Mouse (Mus musculus) brown adipose tissue, adult 24 weeks (tissue): ENCODE measurements around the gene Rere. TPM values are rescaled to one million over a fixed set of nuclear protein-coding genes. Genes with fewer than 3 reads are reported as not detected.
A peak's percentile ranks its signal among the peaks of the same experiment; 100 is the strongest.

Experiments used
- H3K27ac ChIP-seq: fragments of 200-500 bp; replicated peaks from 2 replicates; pipeline ENCODE4 v1.5.1; 2012; ENCODE audit warnings: low read depth, mild to moderate bottlenecking, low read length
- H3K4me1 ChIP-seq: fragments of 200-500 bp; 2 replicates; pipeline ENCODE4 v1.6.1; 2012; ENCODE audit warnings: low read length, mixed read lengths; ENCODE audit not compliant: control insufficient read depth, insufficient read depth, insufficient read length
- H3K4me3 ChIP-seq: fragments of 200-500 bp; 2 replicates; pipeline ENCODE4 v1.5.1; 2012; ENCODE audit warnings: low read depth, mild to moderate bottlenecking, low read length, moderate library complexity; ENCODE audit not compliant: insufficient read depth
- polyA plus RNA-seq: library from polyadenylated mRNA; stranded (reverse); fragments of >200 nt; gene quantifications from 2 replicates; pipeline ENCODE4 v1.2.4, GENCODE M21; 2012; ENCODE audit not compliant: missing spikeins, insufficient read depth, insufficient read length

The Rere gene
- polyA plus RNA-seq, 1 experiment = 39.8 TPM

- peaks cover 8% of the 10 kb centered on the region; the same call in 1 of the 2 replicates for H3K4me1 ChIP-seq
- no peak overlapping the region for H3K4me3 ChIP-seq
- H3K27ac ChIP-seq = no peak overlapping the region
Observed at GRCm38 (mm10) chr4:150394091-150394490, 112.6 kb downstream of the Rere start.

GRCm38 (mm10) chr4:150396339-150396738 lies 114.9 kb downstream of the Rere start:
- no peak overlapping the region for H3K27ac ChIP-seq
- no peak overlapping the region for H3K4me3 ChIP-seq
- H3K4me1 ChIP-seq = peaks cover 16% of the 10 kb centered on the region; the same call in 1 of the 2 replicates

GRCm38 (mm10) chr4:150396826-150397620 lies 115.6 kb downstream of the Rere start:
- no peak overlapping the region for H3K4me3 ChIP-seq
- peaks cover 22% of the 10 kb centered on the region for H3K4me1 ChIP-seq

DNA sequence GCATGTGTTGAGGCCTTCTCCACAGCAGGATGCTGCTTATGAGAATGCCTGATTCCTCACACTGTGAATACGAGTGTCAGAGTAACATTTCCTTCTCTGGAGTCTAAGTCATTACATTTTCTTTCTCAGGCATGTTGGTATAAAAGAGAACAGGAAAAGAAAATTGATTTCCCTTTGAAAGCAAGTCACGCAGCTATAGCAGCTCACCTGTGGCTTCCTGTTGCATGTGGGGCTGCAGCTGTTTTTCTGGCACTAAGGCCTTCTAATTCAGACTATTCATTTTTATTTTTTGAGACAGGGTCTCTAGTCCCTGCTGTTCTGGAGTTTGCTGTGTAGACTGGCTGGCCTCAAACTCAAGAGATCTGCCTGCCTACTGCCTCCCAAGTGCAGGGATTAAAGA lies 117.6 kb downstream of the Rere start:
- Histone ChIP-seq H3K4me3 (no peak overlapping the region), H3K27ac (no peak overlapping the region), H3K4me1 (peaks cover 37% of the 10 kb centered on the region)

More at GRCm38 (mm10) chr4:150396826-150397620, 115.6 kb downstream of the Rere start:
- H3K27ac ChIP-seq = no peak overlapping the region

- H3K4me1 ChIP-seq = peaks cover 38% of the 10 kb centered on the region
- H3K27ac ChIP-seq = peak overlapping the region; percentile 72
- H3K4me3 ChIP-seq = no peak overlapping the region
Observed at GRCm38 (mm10) chr4:150401830-150402607, 120.6 kb downstream of the Rere start.

DNA sequence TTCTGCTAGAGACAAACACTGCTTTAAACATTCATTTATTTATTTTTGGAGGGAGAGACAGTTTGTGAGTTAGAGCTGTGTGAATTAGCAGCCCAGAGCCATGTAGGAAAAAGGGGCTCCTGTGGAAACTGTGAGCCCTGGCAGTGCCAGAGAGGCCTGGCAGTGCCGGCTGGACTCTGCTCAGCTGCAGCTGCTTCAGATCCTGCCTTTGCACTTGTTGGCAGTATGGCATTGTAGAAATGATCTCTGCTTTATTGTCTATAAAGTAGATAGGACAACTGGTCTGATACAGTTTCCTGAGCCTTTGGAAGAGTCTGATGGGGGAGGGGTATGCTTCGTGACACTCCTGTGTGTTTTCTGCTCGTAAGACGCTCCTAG lies 121.2 kb downstream of the Rere start:
- Histone ChIP-seq H3K27ac (no peak overlapping the region), H3K4me3 (no peak overlapping the region), H3K4me1 (peaks cover 36% of the 10 kb centered on the region)

DNA sequence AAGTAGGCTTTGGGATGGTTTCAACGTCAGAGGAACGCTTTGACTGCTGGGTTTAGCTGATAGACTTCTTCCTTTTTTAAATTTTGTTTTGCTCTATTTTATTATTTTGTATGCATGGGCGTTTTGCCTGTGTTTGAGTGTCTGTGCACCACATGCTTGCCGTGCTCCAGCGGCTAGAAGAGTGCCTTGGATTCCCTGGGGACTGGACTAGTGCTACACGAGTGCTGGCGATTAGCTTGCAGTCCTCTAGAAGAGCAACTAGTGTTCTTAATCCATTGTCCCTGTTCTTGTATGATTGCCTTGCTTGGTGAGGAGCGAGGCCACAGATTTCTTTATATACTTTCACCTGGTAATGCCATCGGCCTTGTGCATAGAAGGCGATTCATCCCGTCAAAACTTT lies 122.5 kb downstream of the Rere start:
- Histone ChIP-seq H3K4me1 (peaks cover 34% of the 10 kb centered on the region), H3K27ac (no peak overlapping the region), H3K4me3 (no peak overlapping the region)

DNA sequence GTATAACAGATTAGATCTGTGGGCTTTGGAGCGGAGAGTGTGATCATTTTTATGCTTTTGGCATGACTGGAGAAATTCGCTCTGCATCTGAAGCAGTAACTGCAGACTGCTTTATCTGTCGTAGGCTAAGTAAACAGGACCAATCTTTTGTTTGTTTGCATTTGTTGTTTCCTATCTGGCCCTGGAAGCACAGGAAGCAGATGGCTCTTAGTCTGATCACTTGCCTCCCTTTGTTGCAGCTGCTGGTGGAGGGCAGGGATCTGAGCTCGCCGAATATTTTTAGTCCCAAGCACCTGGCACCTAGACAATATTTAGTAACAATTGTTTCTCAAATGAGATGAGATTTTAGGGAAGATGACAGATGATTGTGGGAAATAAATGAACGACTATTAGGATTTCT lies 123.1 kb downstream of the Rere start:
- Histone ChIP-seq H3K4me1 (peaks cover 34% of the 10 kb centered on the region), H3K27ac (no peak overlapping the region), H3K4me3 (no peak overlapping the region)

DNA sequence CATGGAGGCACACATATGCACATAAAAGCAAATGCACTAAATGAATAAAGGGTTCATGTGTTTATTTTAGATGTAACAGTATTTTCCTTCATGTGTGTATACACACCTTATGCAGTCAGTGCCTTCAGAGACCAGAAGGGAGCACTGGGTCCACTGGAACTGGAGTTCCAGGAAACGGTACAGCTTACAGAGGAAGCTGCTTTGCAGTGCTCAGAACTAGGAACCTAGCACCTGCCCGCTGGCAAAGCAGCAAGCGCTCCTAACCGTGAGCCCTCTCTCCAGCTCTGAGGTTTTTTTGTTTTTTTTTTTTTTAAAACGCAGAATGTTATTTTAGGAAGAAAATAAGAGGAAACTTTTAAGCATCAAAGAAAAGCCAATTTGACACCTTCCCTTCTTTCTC lies 124.3 kb downstream of the Rere start:
- Histone ChIP-seq H3K27ac (no peak overlapping the region), H3K4me1 (peaks cover 31% of the 10 kb centered on the region), H3K4me3 (no peak overlapping the region)

GRCm38 (mm10) chr4:150406320-150406719 lies 124.9 kb downstream of the Rere start:
- Histone ChIP-seq H3K27ac (no peak overlapping the region), H3K4me1 (peaks cover 27% of the 10 kb centered on the region), H3K4me3 (peak overlapping the region; percentile 33)

DNA sequence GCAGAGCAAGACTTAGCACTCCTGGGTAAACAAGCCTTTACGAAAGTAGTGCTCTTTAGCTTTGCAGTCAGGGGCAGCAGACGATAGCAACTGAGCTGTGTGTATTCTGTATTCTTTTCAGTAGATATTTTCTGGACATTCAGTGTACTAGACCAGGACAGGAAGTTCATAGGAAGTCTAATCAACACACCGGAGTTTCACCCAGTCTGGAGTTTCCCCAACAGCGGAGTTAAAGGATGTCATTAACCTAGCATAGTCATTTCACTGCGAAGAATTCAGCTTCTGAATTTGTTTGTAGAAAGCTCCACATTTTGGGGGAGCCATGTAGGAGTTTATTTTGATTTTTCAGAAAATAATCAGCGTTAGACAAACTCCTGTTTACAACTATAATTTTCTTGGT lies 125.4 kb downstream of the Rere start:
- peak overlapping the region; percentile 33; the same call in 1 of the 2 replicates for H3K4me3 ChIP-seq
- H3K27ac ChIP-seq = no peak overlapping the region
- H3K4me1 ChIP-seq = peaks cover 23% of the 10 kb centered on the region

DNA sequence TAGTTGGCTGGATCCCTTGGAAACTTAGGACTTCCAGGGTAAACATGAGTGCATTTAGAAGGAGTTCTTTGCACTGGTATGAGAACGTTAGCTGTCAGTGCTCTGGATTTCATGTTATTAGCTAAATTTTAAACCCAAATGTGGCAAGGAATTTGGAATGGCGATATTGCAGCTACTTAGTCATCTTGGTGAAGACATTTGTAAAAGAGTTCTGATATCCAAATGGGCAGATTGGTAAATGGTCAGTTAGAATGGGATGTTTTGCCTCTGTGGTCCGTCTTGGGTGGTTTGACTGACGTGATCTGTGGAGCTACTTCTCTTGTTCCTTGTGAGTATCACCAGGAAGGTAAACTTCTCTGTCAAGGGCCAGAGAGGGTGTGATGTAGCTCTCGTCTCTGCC lies 132.8 kb downstream of the Rere start:
- Histone ChIP-seq H3K27ac (no peak overlapping the region), H3K4me1 (0 out of 2 replicates have a peak, but pooled peaks cover 2% of the 10 kb centered on the region), H3K4me3 (no peak overlapping the region)

- H3K27ac ChIP-seq = no peak overlapping the region
- H3K4me3 ChIP-seq = no peak overlapping the region
- H3K4me1 ChIP-seq = 0 out of 2 replicates have a peak, but pooled peaks cover 2% of the 10 kb centered on the region
Observed at GRCm38 (mm10) chr4:150414759-150415158, 133.3 kb downstream of the Rere start.

DNA sequence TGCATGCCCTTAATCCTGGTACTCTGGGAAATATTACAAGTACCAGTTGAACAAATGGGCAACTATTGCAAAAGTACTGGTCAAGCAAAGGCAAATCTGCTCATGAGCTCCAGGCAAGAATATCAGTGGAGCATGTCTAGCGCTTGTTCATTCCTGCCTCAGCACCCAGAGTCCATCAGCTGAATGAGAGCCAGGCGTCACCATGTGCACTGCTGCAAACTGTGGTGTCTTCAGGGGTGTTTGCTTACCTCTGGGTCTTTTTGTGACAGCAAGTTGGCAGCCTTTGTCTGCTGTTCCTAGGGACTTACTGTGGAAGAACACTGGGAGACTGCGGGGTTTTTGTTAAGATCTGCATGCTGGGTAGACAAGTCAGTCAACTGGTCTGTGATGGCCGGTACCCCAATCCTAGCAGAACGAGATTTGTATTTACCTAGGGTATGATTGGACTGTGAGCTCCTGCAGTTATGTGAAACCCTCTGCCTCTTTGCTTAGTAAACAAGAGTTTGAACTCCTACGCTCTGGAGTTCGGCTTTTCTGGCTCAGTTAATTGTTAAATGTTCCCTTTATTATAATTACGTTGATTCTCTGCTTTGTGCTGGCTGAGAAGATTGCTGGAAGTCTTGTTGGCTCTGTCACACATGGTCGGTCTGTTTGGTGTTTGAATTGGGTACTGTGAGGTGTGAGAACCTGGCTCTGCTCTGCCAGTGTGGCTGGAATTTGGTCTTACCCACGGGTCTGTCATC lies 134.0 kb downstream of the Rere start:
- Histone ChIP-seq H3K27ac (no peak overlapping the region), H3K4me3 (no peak overlapping the region), H3K4me1 (0 out of 2 replicates have a peak, but pooled peaks cover 2% of the 10 kb centered on the region)
